Mouse (Mus musculus) kidney, adult 2 months (tissue): ENCODE measurements around the gene Klk6. TPM values are rescaled to one million over a fixed set of nuclear protein-coding genes. Genes with fewer than 3 reads are reported as not detected.
A peak's percentile ranks its signal among the peaks of the same experiment; 100 is the strongest.

Experiments
- DNase-seq: peaks from one replicate; pipeline ENCODE4 v3.0.0; 2021
- H3K27ac ChIP-seq: fragments of 200-500 bp; 2 replicates; pipeline ENCODE4 v1.5.1; 2012; ENCODE audit warnings: low read depth, low read length, control low read depth, inconsistent platforms; ENCODE audit not compliant: insufficient read depth
- H3K27me3 ChIP-seq: fragments of 200-500 bp; replicated peaks from 2 replicates; pipeline ENCODE4 v1.6.1; 2012; ENCODE audit warnings: mild to moderate bottlenecking, moderate library complexity, low read length, inconsistent platforms; ENCODE audit not compliant: control insufficient read depth, insufficient read depth
- H3K36me3 ChIP-seq: fragments of 200-500 bp; 2 replicates; pipeline ENCODE4 v1.6.1; 2012; ENCODE audit warnings: mild to moderate bottlenecking, moderate library complexity, low read length, inconsistent platforms; ENCODE audit not compliant: control insufficient read depth, insufficient read depth
- H3K4me1 ChIP-seq: fragments of 200-500 bp; 2 replicates; pipeline ENCODE4 v1.6.1; 2011; ENCODE audit warnings: low read length; ENCODE audit not compliant: control insufficient read depth, insufficient read depth
- H3K4me3 ChIP-seq: fragments of 200-500 bp; 2 replicates; pipeline ENCODE4 v1.5.1; 2011; ENCODE audit warnings: mild to moderate bottlenecking, low read depth, low read length, control low read depth; ENCODE audit not compliant: insufficient read depth
- CTCF ChIP-seq: fragments of 200-500 bp; conservative IDR thresholded peaks from 2 replicates; pipeline ENCODE4 v1.5.1; 2011; ENCODE audit warnings: low read depth, mild to moderate bottlenecking, control low read depth, low read length, moderate library complexity, mixed read lengths; ENCODE audit not compliant: insufficient read depth, insufficient read length
- POLR2A ChIP-seq: fragments of 200-500 bp; IDR thresholded peaks from one replicate; pipeline ENCODE4 v1.6.1; 2011; ENCODE audit warnings: low read depth, low read length, control low read depth
- WGBS: fragments of 180-500 bp; shearing (Covaris S2); methylation state at CpG from one replicate; pipeline ENCODE4 v1.1.7; 2018; 5-methylcytosine and 5-hydroxymethylcytosine counted together
- polyA plus RNA-seq: library from polyadenylated mRNA; depleted of rRNA; stranded (reverse); fragments of >200 nt; gene quantifications from 2 replicates; pipeline ENCODE4 v1.2.3, GENCODE M21; 2012

Gene Klk6
- polyA plus RNA-seq, 1 experiment, result not detected

DNA sequence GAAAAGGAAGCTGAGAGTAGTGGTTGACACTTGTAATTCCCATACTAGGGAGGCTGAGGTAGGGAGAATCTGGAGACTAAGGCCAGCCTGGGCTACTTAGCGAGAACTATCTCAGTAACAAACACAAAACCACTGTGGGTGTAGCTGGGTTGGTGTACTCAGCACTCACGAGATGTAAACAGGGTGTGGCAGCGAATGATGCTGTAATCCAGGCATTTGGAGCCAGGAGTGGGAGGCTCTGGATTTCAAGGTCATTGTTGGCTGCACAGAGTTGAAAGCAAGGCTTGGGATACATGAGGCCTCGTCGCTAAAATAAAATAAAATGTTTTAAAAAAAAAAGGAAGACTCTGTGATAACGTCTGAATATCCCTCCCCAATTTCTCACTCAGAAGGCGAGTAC lies 32.0 kb downstream of the Klk6 start:
- Histone ChIP-seq H3K4me3 (no peak overlapping the region), H3K4me1 (no peaks in the 10 kb centered on the region), H3K36me3 (no peaks in the 10 kb centered on the region), H3K27ac (no peak overlapping the region), H3K27me3 (no peaks in the 10 kb centered on the region)
- no peak for DNase-seq
- TF ChIP-seq POLR2A, result no peak
- 64% methylated on average over 7 of the region's 7 CpGs for WGBS

DNA sequence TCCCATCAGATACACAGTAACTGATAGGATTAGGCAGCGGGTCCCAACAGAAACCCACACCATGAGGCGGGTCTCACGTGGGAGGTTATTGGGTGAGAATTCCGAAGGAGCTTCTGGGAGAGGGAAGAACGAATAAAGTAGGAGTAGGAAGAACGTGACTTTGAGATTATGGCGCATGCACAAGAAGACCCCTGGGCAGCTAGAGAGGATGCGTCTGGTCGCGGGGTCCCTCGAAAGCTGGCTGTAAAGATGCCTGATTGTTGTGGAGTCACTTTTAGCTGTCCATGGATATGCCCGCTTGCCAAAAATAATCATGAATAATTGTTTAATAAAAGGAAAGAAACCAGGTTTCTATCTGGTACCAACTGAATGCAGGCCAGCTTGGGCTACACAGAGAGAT lies 33.2 kb downstream of the Klk6 start:
- no peak for DNase-seq
- no peak for TF ChIP-seq CTCF
- TF ChIP-seq POLR2A, result no peak
- no peak overlapping the region for H3K4me3 ChIP-seq
- H3K27ac ChIP-seq, result no peak overlapping the region
- H3K4me1 ChIP-seq, result no peaks in the 10 kb centered on the region
- no peaks in the 10 kb centered on the region for H3K36me3 ChIP-seq
- 85% methylated on average over 12 of the region's 12 CpGs for WGBS
- H3K27me3 ChIP-seq, result no peaks in the 10 kb centered on the region

DNA sequence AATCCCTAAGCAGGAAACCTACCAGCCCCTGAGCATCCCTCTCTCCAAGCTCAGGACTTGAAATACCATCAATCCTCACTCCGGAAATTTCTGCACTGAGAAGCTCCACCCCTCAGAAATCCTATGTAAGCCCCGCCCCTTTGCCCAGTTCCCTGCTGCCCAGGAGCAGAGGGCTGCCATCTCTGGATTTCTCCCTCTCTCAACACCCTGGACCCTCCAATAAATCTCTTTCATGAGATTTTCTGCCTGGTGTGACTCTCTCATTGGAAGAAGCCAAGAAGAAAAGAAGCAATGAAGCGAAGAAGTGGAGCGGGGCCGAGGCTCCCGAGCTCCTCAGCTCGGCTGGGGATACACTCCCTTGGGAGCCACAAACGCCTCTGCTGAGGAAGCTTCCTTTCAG lies 36.1 kb downstream of the Klk6 start:
- Histone ChIP-seq H3K27ac (no peak overlapping the region), H3K4me1 (no peaks in the 10 kb centered on the region), H3K36me3 (no peaks in the 10 kb centered on the region), H3K27me3 (no peaks in the 10 kb centered on the region), H3K4me3 (no peak overlapping the region)
- 35% methylated on average over 8 of the region's 8 CpGs for WGBS
- no peak for DNase-seq
- TF ChIP-seq POLR2A, result no peak
- TF ChIP-seq CTCF, result no peak

DNA sequence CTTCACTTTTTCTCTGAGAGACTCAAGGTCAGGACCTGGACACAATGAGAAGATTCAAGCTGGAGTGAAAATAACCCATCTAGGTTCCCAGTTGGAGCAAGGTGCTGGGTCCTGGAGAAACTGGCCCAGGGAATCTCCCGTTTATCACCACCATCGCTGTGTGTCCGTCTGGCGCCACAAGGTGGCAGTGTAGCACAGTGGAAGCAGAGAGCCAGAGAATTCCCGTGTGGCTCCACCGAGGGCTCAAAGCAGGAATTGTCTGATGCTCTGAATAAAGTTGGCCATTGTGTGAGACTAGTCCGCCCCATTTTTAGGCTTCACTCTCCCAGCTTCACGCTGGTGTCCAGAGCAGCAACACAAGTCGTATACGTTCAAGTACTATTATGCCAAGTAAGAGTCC lies 48.9 kb downstream of the Klk6 start:
- no peaks in the 10 kb centered on the region for H3K27me3 ChIP-seq
- DNase-seq, result peak; percentile 73
- H3K27ac ChIP-seq, result no peak overlapping the region
- TF ChIP-seq CTCF, result peak; percentile 94
- no peak for TF ChIP-seq POLR2A
- H3K4me3 ChIP-seq, result no peak overlapping the region
- 9% methylated on average over 10 of the region's 10 CpGs for WGBS
- H3K36me3 ChIP-seq, result no peaks in the 10 kb centered on the region
- H3K4me1 ChIP-seq, result no peaks in the 10 kb centered on the region

DNA sequence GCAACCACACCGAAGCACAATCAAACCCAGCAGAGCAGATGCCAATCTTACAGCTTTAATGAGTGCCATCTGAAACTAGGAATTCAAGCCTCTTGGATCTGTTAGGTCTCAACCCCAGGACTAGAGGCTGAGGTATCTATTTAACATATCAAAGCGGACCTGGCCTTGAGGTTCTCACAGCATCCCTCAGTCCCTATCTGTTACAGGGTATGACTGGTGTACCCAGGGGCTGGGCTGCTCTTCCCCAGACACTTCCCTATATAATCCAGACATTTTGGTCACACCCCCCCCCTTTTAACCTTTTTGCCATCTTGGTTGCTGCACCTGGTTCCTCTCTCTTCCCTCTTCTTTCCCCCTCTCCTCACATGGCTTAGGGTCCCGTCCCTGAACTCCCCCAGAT lies 49.4 kb downstream of the Klk6 start:
- DNase-seq, result no peak
- Histone ChIP-seq H3K27me3 (no peaks in the 10 kb centered on the region), H3K4me1 (no peaks in the 10 kb centered on the region), H3K36me3 (no peaks in the 10 kb centered on the region), H3K4me3 (no peak overlapping the region), H3K27ac (no peak overlapping the region)
- no peak for TF ChIP-seq CTCF
- TF ChIP-seq POLR2A, result no peak
- WGBS, result 84% methylated on average over 3 of the region's 3 CpGs

DNA sequence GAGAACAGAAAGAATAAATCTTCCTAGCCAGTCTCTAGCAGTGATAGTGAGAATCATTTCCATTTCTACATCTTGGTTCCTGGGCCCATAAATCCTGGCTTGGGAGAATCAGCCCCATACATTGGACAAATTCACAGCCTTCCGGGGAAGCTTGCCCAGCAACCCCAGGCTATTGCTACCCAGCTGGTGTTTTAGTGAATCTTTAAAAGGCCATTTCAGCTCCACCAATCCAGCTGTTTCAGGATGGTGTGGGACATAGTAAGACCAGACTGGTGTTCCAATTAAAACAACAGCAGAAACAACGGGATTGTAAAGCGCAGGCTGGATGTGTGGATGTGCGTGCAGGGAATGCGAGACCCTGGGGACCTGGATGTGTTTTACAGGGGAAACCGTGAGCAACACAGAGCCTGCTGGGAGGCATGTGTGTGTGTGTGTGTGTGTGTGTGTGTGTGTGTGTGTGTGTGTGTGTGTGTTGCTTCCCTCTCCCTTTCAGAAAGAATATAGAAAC lies 50.6 kb downstream of the Klk6 start:
- no peak overlapping the region for H3K4me3 ChIP-seq
- TF ChIP-seq POLR2A (no peak), CTCF (no peak)

DNA sequence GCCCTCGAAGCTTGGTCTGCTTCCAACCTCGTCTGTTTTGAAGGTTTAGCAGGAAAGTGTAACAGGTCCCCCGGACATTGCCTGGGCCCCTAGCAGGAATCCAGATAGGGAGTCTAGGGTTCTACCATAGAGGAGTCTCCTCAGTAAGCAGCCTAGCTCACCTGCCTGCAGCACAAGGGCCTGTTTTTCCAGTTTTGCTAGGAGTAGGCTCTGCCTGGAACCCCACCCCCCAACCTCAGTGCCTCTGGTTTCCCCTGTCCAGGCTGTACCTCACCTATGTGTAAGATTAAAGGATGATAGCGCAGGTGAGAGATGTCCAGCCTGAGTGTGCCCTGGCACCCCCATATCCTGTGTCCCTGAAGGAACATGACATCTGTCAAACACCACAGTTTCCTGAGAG lies 52.1 kb downstream of the Klk6 start:
- TF ChIP-seq CTCF, result no peak
- TF ChIP-seq POLR2A, result no peak
- WGBS, result 70% methylated on average over 4 of the region's 4 CpGs
- H3K27ac ChIP-seq, result no peak overlapping the region

More for the DNA sequence above, 50.6 kb downstream of the Klk6 start:
- Histone ChIP-seq H3K27me3 (no peaks in the 10 kb centered on the region), H3K4me1 (no peaks in the 10 kb centered on the region), H3K27ac (no peak overlapping the region), H3K36me3 (no peaks in the 10 kb centered on the region)
- DNase-seq, result no peak
- 67% methylated on average over 6 of the region's 6 CpGs for WGBS

DNA sequence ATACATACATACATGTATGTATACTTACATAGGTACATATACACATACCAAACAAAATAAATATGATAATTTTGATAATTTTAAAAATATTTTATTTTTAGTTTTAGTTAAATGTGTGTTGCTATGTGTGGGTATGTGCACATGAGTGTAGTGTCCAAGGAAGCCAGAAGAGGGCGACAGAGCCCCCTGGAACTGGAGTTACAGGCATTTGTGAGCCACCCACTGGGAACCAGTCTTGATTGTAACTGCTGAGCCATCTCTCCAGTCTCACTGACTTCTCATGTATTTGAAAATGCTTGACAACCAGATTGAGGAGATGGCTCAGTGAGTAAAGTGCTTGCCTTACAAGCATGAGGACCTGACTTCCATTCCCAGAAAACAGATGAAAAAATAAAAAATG lies 54.0 kb downstream of the Klk6 start:
- no peak for TF ChIP-seq CTCF
- no peak for TF ChIP-seq POLR2A
- DNase-seq, result no peak
- 45% methylated on average over 1 of the region's 1 CpGs for WGBS
- no peaks in the 10 kb centered on the region for H3K4me1 ChIP-seq
- no peaks in the 10 kb centered on the region for H3K36me3 ChIP-seq
- H3K27ac ChIP-seq, result no peak overlapping the region
- no peaks in the 10 kb centered on the region for H3K27me3 ChIP-seq
- no peak overlapping the region for H3K4me3 ChIP-seq

More for the DNA sequence above, 52.1 kb downstream of the Klk6 start:
- H3K4me3 ChIP-seq, result no peak overlapping the region
- no peak for DNase-seq
- H3K36me3 ChIP-seq, result no peaks in the 10 kb centered on the region
- no peaks in the 10 kb centered on the region for H3K4me1 ChIP-seq
- H3K27me3 ChIP-seq, result no peaks in the 10 kb centered on the region
